Mouse (Mus musculus) limb, embryonic 15.5 days (tissue): ENCODE measurements around the gene Setd5. TPM values are rescaled to one million over a fixed set of nuclear protein-coding genes. Genes with fewer than 3 reads are reported as not detected.

Experiments
- ATAC-seq: fragments of 200-750 bp; cut with Nextera tagmentation; 2 replicates; pipeline ENCODE4 v1.8.0; 2017; ENCODE audit warnings: low read depth, moderate TSS enrichment; ENCODE audit not compliant: insufficient number of reproducible peaks, low FRiP score, low TSS enrichment
- H3K27ac ChIP-seq: fragments of 300-500 bp; sonication (generic); 2 replicates; pipeline ENCODE4 v1.5.1; 2015; ENCODE audit warnings: moderate library complexity, mild to moderate bottlenecking, inconsistent platforms
- H3K27me3 ChIP-seq: fragments of 300-500 bp; sonication (generic); 2 replicates; pipeline ENCODE4 v1.6.1; 2015; ENCODE audit warnings: inconsistent platforms
- H3K36me3 ChIP-seq: fragments of 300-500 bp; sonication (generic); 2 replicates; pipeline ENCODE4 v1.6.1; 2015; ENCODE audit warnings: inconsistent platforms
- H3K4me1 ChIP-seq: fragments of 300-500 bp; sonication (generic); 2 replicates; pipeline ENCODE4 v1.6.1; 2015; ENCODE audit warnings: inconsistent platforms
- H3K4me2 ChIP-seq: fragments of 300-500 bp; sonication (generic); 2 replicates; pipeline ENCODE4 v1.6.1; 2015; ENCODE audit warnings: mild to moderate bottlenecking, inconsistent platforms
- H3K4me3 ChIP-seq: fragments of 300-500 bp; sonication (generic); 2 replicates; pipeline ENCODE4 v1.5.1; 2015; ENCODE audit warnings: mild to moderate bottlenecking, inconsistent platforms
- H3K9ac ChIP-seq: fragments of 300-500 bp; sonication (generic); 2 replicates; pipeline ENCODE4 v1.6.1; 2015; ENCODE audit warnings: inconsistent platforms
- H3K9me3 ChIP-seq: fragments of 300-500 bp; sonication (generic); 2 replicates; pipeline ENCODE4 v1.6.1; 2016; ENCODE audit warnings: inconsistent platforms
- WGBS: fragments of 180-500 bp; shearing (Covaris S2); methylation state at CpG from one replicate; pipeline ENCODE4 v1.1.7; 2015; 5-methylcytosine and 5-hydroxymethylcytosine counted together
- polyA plus RNA-seq: library from polyadenylated mRNA; unstranded; fragments of >200 nt; fragmentation: Nextera tagmentation; extraction: Ambion mirVana; gene quantifications from 2 replicates; pipeline ENCODE4 v1.2.1, GENCODE M21; 2015

Setd5 gene
- polyA plus RNA-seq, 1 experiment from 2014 or later: 77.3 TPM

- H3K4me2 ChIP-seq: no peak overlapping the region
- no peaks in the 10 kb centered on the region for H3K27me3 ChIP-seq
- no peak overlapping the region for H3K4me3 ChIP-seq
- peaks cover 76% of the 10 kb centered on the region for H3K36me3 ChIP-seq
- no peak overlapping the region for H3K9ac ChIP-seq
- WGBS: 88% methylated on average over 6 of the region's 6 CpGs
- no peak for ATAC-seq
- no peaks in the 10 kb centered on the region for H3K9me3 ChIP-seq
- H3K27ac ChIP-seq: no peak overlapping the region
- no peaks in the 10 kb centered on the region for H3K4me1 ChIP-seq
These were observed 77.7 kb downstream of the Setd5 start for GRCm38 (mm10) chr6:113154886-113155285.

DNA sequence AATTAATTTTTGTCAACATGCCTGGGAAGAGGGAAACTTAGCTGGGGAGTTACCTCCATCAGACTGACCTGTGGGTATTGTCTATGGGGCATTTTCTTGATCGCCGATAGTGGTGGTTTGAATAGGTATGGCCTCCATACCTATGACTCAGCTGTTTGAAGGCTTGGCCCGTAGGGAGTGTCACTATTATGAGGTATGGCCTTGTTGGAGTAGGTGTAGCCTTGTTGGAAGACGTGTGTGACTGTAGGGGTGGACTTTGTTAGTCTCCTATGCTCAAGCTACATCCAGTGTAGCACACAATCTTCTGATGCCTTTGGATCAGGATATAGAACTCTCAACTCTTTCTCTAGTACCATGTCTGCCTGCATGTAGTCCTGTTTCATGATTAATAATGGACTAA, 78.9 kb downstream of the Setd5 start:
- 87% methylated on average over 4 of the region's 4 CpGs for WGBS
- ATAC-seq: no peak
- Histone ChIP-seq H3K9ac (no peak overlapping the region), H3K4me1 (no peaks in the 10 kb centered on the region), H3K4me3 (no peak overlapping the region), H3K9me3 (no peaks in the 10 kb centered on the region), H3K4me2 (no peak overlapping the region), H3K36me3 (peaks cover 71% of the 10 kb centered on the region), H3K27me3 (no peaks in the 10 kb centered on the region), H3K27ac (no peak overlapping the region)

DNA sequence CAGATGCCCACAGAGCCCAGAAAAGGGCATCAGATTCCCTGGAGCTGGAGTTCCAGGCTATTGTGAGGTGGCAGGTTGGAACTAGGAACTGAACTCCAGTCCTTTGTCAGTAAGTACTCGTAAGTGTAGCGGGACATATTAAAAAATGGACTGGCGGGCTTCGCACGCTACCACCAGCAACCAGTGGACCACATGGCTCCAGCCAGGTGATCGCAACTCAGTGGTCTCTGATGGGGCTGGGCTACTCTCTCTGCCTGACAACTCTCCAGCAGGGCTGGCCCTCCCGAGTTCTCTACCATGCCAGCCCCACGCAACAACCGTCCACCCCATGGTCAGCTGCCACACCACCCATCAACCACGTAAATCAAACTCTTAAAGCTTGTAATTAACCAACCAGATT, 82.9 kb downstream of the Setd5 start:
- no peaks in the 10 kb centered on the region for H3K4me1 ChIP-seq
- peaks cover 31% of the 10 kb centered on the region for H3K36me3 ChIP-seq
- no peak overlapping the region for H3K27ac ChIP-seq
- no peaks in the 10 kb centered on the region for H3K27me3 ChIP-seq
- ATAC-seq: no peak
- H3K4me3 ChIP-seq: no peak overlapping the region
- H3K9me3 ChIP-seq: no peaks in the 10 kb centered on the region
- no peak overlapping the region for H3K9ac ChIP-seq
- H3K4me2 ChIP-seq: no peak overlapping the region
- WGBS: 93% methylated on average over 10 of the region's 10 CpGs

DNA sequence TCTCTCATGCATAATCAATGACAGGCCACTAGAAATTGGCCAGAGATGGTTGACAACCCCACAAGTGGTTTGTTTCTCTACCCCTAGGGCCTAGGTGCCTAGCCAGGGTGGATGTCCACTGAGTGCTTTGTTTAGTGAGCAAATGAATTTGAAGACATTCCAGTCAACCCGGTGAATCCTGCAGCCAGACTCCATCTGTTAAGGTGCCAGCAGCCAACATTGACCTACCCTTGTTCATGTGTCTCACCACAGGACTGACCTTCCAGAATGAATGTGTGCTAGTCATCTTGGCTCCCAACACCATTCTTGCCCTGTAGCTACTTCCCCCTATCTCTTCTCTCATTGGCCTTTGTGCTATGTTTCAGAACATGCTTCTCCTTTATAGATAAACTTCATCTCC, 84.8 kb downstream of the Setd5 start:
- Histone ChIP-seq H3K9ac (no peak overlapping the region), H3K27me3 (no peaks in the 10 kb centered on the region), H3K4me2 (no peak overlapping the region), H3K9me3 (no peaks in the 10 kb centered on the region), H3K4me1 (peaks cover 7% of the 10 kb centered on the region), H3K4me3 (no peak overlapping the region), H3K27ac (no peak overlapping the region), H3K36me3 (peaks cover 19% of the 10 kb centered on the region)
- 93% methylated on average over 1 of the region's 1 CpGs for WGBS
- ATAC-seq: no peak

DNA sequence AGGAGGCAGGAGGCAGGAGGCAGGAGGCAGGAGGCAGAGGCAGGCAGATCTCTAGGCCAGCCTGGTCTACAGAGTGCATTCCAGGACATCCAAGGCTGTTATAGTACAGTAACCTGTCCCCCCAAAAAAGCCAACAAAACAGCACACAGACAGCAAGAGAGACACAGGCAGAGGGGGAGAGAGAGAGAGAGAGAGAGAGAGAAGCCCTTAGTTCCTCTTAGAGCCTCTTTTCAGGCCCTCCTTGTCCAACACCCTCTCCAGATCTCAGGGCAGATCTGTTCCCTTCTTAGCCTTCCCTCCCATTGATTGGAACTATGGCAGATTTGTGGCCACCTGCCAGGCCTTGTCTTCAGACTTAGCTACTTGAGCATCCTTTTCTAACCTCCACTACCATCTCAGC, 86.3 kb downstream of the Setd5 start:
- Histone ChIP-seq H3K27ac (no peak overlapping the region), H3K4me2 (no peak overlapping the region), H3K9ac (no peak overlapping the region), H3K27me3 (no peaks in the 10 kb centered on the region), H3K4me3 (no peak overlapping the region), H3K4me1 (peaks cover 16% of the 10 kb centered on the region), H3K9me3 (no peaks in the 10 kb centered on the region), H3K36me3 (peaks cover 9% of the 10 kb centered on the region)
- ATAC-seq: no peak

- Histone ChIP-seq H3K36me3 (no peaks in the 10 kb centered on the region), H3K9ac (no peak overlapping the region), H3K4me2 (peak overlapping the region; percentile 15), H3K9me3 (no peaks in the 10 kb centered on the region), H3K27ac (peak overlapping the region; percentile 28; the same call in 1 of the 2 replicates), H3K4me1 (peaks cover 20% of the 10 kb centered on the region), H3K27me3 (no peaks in the 10 kb centered on the region), H3K4me3 (peak overlapping the region; percentile 10; the same call in 1 of the 2 replicates)
- peak; percentile 46; the same call in 1 of the 2 replicates for ATAC-seq
- 36% methylated on average over 17 of the region's 17 CpGs for WGBS
These were observed 89.6 kb downstream of the Setd5 start for GRCm38 (mm10) chr6:113166661-113167251.

- no peaks in the 10 kb centered on the region for H3K27me3 ChIP-seq
- H3K27ac ChIP-seq: no peak overlapping the region
- no peak for ATAC-seq
- 87% methylated on average over 7 of the region's 7 CpGs for WGBS
- H3K9ac ChIP-seq: no peak overlapping the region
- H3K4me3 ChIP-seq: no peak overlapping the region
- H3K9me3 ChIP-seq: no peaks in the 10 kb centered on the region
- H3K4me2 ChIP-seq: no peak overlapping the region
- no peaks in the 10 kb centered on the region for H3K36me3 ChIP-seq
- peaks cover 20% of the 10 kb centered on the region for H3K4me1 ChIP-seq
These were observed 91.3 kb downstream of the Setd5 start for GRCm38 (mm10) chr6:113168316-113168975.

DNA sequence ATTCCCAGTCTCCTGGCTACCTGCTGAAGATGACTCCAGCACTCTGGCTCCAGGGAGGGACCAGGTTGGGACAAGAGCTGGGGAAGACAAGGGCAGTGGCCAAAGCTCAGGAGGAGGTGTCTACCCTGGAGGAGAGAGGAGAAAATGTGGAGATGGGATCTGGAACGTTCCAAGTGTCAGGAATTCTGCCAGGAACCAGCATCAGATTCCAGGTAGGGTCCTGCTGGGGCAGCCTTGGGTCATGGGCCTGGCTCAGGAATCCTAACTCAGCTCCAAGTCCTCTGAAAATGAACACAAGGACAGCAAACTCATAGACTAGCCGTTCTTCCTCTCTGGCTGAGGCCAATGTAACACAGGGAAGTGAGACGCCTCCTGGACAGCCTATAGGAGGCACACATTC, 92.7 kb downstream of the Setd5 start:
- H3K27me3 ChIP-seq: no peaks in the 10 kb centered on the region
- no peak overlapping the region for H3K27ac ChIP-seq
- H3K4me2 ChIP-seq: no peak overlapping the region
- H3K4me3 ChIP-seq: no peak overlapping the region
- H3K36me3 ChIP-seq: no peaks in the 10 kb centered on the region
- no peak overlapping the region for H3K9ac ChIP-seq
- peaks cover 20% of the 10 kb centered on the region for H3K4me1 ChIP-seq
- WGBS: 69% methylated on average over 3 of the region's 3 CpGs
- no peak for ATAC-seq
- no peaks in the 10 kb centered on the region for H3K9me3 ChIP-seq

DNA sequence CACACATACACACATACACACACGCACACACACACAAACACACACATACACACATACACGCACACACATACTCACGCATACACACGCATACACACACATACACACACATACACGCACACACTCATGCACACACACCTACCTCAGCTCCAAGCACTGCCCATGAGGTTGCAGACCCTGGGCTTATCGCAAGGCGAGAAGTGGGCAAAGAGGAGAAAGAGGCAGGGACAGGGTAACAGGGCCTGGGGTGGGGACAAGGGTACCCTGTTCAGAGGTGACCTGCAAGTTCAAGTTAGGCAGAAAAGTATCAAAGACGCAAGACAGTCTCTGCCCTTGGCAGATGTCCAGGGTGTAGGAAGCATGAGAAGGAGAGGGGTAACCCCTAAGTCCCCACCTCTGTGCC, 93.5 kb downstream of the Setd5 start:
- no peak overlapping the region for H3K4me3 ChIP-seq
- no peak overlapping the region for H3K27ac ChIP-seq
- H3K9me3 ChIP-seq: no peaks in the 10 kb centered on the region
- ATAC-seq: no peak
- 92% methylated on average over 8 of the region's 8 CpGs for WGBS
- H3K9ac ChIP-seq: no peak overlapping the region
- H3K27me3 ChIP-seq: no peaks in the 10 kb centered on the region
- H3K4me2 ChIP-seq: no peak overlapping the region
- peaks cover 20% of the 10 kb centered on the region for H3K4me1 ChIP-seq
- H3K36me3 ChIP-seq: no peaks in the 10 kb centered on the region

DNA sequence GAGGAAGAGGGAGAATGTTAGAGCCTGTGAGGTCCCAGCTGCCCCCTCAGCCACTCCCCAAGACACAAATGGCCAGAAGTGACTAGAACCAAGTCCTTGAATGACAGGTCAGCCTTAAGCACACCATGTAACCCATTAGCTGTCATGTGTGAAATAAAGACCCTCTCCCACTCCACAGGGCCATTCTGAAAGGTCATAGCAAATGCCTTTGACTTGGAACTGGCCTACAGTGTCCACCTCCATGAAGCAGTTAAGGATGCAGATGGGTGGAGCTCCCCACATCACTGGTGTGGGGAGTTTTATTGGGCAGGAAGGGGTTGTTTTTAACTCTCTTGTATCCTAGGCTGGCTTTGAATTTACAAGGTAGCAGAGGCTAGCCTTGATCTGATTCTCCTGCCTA, 94.8 kb downstream of the Setd5 start:
- no peaks in the 10 kb centered on the region for H3K9me3 ChIP-seq
- no peak overlapping the region for H3K9ac ChIP-seq
- peaks cover 13% of the 10 kb centered on the region for H3K4me1 ChIP-seq
- H3K27me3 ChIP-seq: no peaks in the 10 kb centered on the region
- H3K4me3 ChIP-seq: no peak overlapping the region
- H3K4me2 ChIP-seq: no peak overlapping the region
- H3K27ac ChIP-seq: no peak overlapping the region
- H3K36me3 ChIP-seq: no peaks in the 10 kb centered on the region
- ATAC-seq: no peak

GRCm38 (mm10) chr6:113172568-113172967, 95.4 kb downstream of the Setd5 start:
- Histone ChIP-seq H3K36me3 (no peaks in the 10 kb centered on the region), H3K27ac (no peak overlapping the region), H3K9ac (no peak overlapping the region), H3K9me3 (no peaks in the 10 kb centered on the region), H3K4me1 (peaks cover 9% of the 10 kb centered on the region), H3K4me2 (no peak overlapping the region), H3K27me3 (no peaks in the 10 kb centered on the region), H3K4me3 (no peak overlapping the region)
- ATAC-seq: no peak
- WGBS: 85% methylated on average over 1 of the region's 1 CpGs

GRCm38 (mm10) chr6:113175469-113175868, 98.3 kb downstream of the Setd5 start:
- no peaks in the 10 kb centered on the region for H3K27me3 ChIP-seq
- H3K9ac ChIP-seq: no peak overlapping the region
- no peaks in the 10 kb centered on the region for H3K36me3 ChIP-seq
- peaks cover 4% of the 10 kb centered on the region; the same call in 1 of the 2 replicates for H3K4me1 ChIP-seq
- H3K27ac ChIP-seq: no peak overlapping the region
- no peak overlapping the region for H3K4me3 ChIP-seq
- no peaks in the 10 kb centered on the region for H3K9me3 ChIP-seq
- ATAC-seq: no peak
- WGBS: 92% methylated on average over 3 of the region's 3 CpGs
- H3K4me2 ChIP-seq: no peak overlapping the region
